Mouse (Mus musculus): ENCODE measurements around the gene Srrd. TPM values are rescaled to one million over a fixed set of nuclear protein-coding genes. Genes with fewer than 3 reads are reported as not detected.

Srrd gene
- polyA plus RNA-seq, 1 experiment from 2014 or later, result 34.0 TPM

- Histone ChIP-seq H3K27me3 (replicated peaks) (no peaks in the 10 kb centered on the region), H3K9me3 (no peaks in the 10 kb centered on the region), H3K27ac (no peak within 1 kb of the TSS), H3K9ac (no peak within 1 kb of the TSS), H3K4me3 (replicated peaks) (no peak within 1 kb of the TSS), H3K4me1 (no peaks in the 10 kb centered on the region), H3K4me2 (no peak within 1 kb of the TSS), H3K36me3 (no peaks in the 10 kb centered on the region)
- ATAC-seq (ENCODE audit: insufficient read depth, low FRiP score, low read depth), result 0 out of 2 replicates have a peak, but pooled peaks have one; percentile 30
- WGBS, result 60% methylated on average over 13 of the region's 13 CpGs
Observed at GRCm38 (mm10) chr5:112355910-112356309, 13.1 kb upstream of the Srrd start, which contains the start of gene Gm6583. Gene Gm6583, minus strand, starts transcription at chr5:112356033.

GRCm38 (mm10) chr5:112355493-112355892 is 12.7 kb upstream of the Srrd start:
- Histone ChIP-seq H3K4me1 (no peaks in the 10 kb centered on the region), H3K4me3 (replicated peaks) (no peak overlapping the region), H3K9ac (no peak overlapping the region), H3K9me3 (no peaks in the 10 kb centered on the region), H3K27ac (no peak overlapping the region), H3K36me3 (peaks cover under 1% of the 10 kb centered on the region; the same call in 1 of the 2 replicates), H3K4me2 (no peak overlapping the region), H3K27me3 (replicated peaks) (no peaks in the 10 kb centered on the region)
- ATAC-seq (ENCODE audit: insufficient read depth, low FRiP score, low read depth), result no peak
- 80% methylated on average over 6 of the region's 6 CpGs for WGBS

GRCm38 (mm10) chr5:112349169-112349568 is 6.3 kb upstream of the Srrd start:
- Histone ChIP-seq H3K4me1 (peaks cover 9% of the 10 kb centered on the region; the same call in 1 of the 2 replicates), H3K36me3 (peaks cover 10% of the 10 kb centered on the region), H3K27me3 (replicated peaks) (no peaks in the 10 kb centered on the region), H3K9me3 (no peaks in the 10 kb centered on the region), H3K9ac (no peak overlapping the region), H3K27ac (no peak overlapping the region), H3K4me2 (no peak overlapping the region), H3K4me3 (replicated peaks) (no peak overlapping the region)
- no peak for ATAC-seq (ENCODE audit: insufficient read depth, low FRiP score, low read depth)
- WGBS, result 87% methylated on average over 8 of the region's 8 CpGs

GRCm38 (mm10) chr5:112346211-112346965 is 3.5 kb upstream of the Srrd start:
- Histone ChIP-seq H3K4me3 (replicated peaks) (no peak overlapping the region), H3K4me1 (peaks cover 24% of the 10 kb centered on the region), H3K4me2 (no peak overlapping the region), H3K9ac (no peak overlapping the region), H3K27ac (no peak overlapping the region), H3K36me3 (peaks cover 10% of the 10 kb centered on the region), H3K9me3 (no peaks in the 10 kb centered on the region), H3K27me3 (replicated peaks) (no peaks in the 10 kb centered on the region)
- ATAC-seq (ENCODE audit: insufficient read depth, low FRiP score, low read depth), result no peak
- WGBS, result 83% methylated on average over 16 of the region's 16 CpGs

- Histone ChIP-seq H3K4me1 (peaks cover 24% of the 10 kb centered on the region), H3K4me2 (peak overlapping the region; percentile 87; the same call in 1 of the 2 replicates), H3K9ac (no peak overlapping the region), H3K9me3 (no peaks in the 10 kb centered on the region), H3K4me3 (replicated peaks) (no peak overlapping the region), H3K27ac (peak overlapping the region; percentile 1; the same call in 1 of the 2 replicates), H3K36me3 (peaks cover 8% of the 10 kb centered on the region; the same call in 1 of the 2 replicates), H3K27me3 (replicated peaks) (no peaks in the 10 kb centered on the region)
- 73% methylated on average over 6 of the region's 6 CpGs for WGBS
- peak; percentile 63; the same call in 1 of the 2 replicates for ATAC-seq (ENCODE audit: insufficient read depth, low FRiP score, low read depth)
Observed at GRCm38 (mm10) chr5:112344092-112344960, 1.5 kb upstream of the Srrd start.

- peak overlapping the region; percentile 96 for H3K4me3 ChIP-seq (replicated peaks)
- no peaks in the 10 kb centered on the region for H3K27me3 ChIP-seq (replicated peaks)
- H3K9me3 ChIP-seq, result no peaks in the 10 kb centered on the region
- H3K4me2 ChIP-seq, result peak overlapping the region; percentile 87
- H3K36me3 ChIP-seq, result peaks cover 11% of the 10 kb centered on the region
- H3K27ac ChIP-seq, result peak overlapping the region; percentile 66
- under 1% methylated on average over 24 of the region's 24 CpGs for WGBS
- ATAC-seq (ENCODE audit: insufficient read depth, low FRiP score, low read depth), result peak; percentile 54
- peak overlapping the region; percentile 82 for H3K9ac ChIP-seq
- H3K4me1 ChIP-seq, result peaks cover 24% of the 10 kb centered on the region
Observed at GRCm38 (mm10) chr5:112343205-112343595, 360 bp upstream of the Srrd start.

- Histone ChIP-seq H3K27ac (no peak overlapping the region), H3K4me1 (peaks cover 15% of the 10 kb centered on the region; the same call in 1 of the 2 replicates), H3K4me2 (no peak overlapping the region), H3K27me3 (replicated peaks) (no peaks in the 10 kb centered on the region), H3K36me3 (peaks cover 50% of the 10 kb centered on the region), H3K4me3 (replicated peaks) (no peak overlapping the region), H3K9ac (no peak overlapping the region), H3K9me3 (no peaks in the 10 kb centered on the region)
- 64% methylated on average over 7 of the region's 7 CpGs for WGBS
- no peak for ATAC-seq (ENCODE audit: insufficient read depth, low FRiP score, low read depth)
Observed at GRCm38 (mm10) chr5:112339215-112339614, 3.6 kb downstream of the Srrd start.

- Histone ChIP-seq H3K4me1 (peaks cover 1% of the 10 kb centered on the region; the same call in 1 of the 2 replicates), H3K36me3 (peaks cover 68% of the 10 kb centered on the region), H3K27ac (no peak overlapping the region), H3K4me3 (replicated peaks) (no peak overlapping the region), H3K4me2 (no peak overlapping the region), H3K9me3 (no peaks in the 10 kb centered on the region), H3K27me3 (replicated peaks) (no peaks in the 10 kb centered on the region), H3K9ac (no peak overlapping the region)
- no peak for ATAC-seq (ENCODE audit: insufficient read depth, low FRiP score, low read depth)
- 93% methylated on average over 22 of the region's 22 CpGs for WGBS
Observed at GRCm38 (mm10) chr5:112337004-112337403, 5.8 kb downstream of the Srrd start.

GRCm38 (mm10) chr5:112335473-112335872 is 7.4 kb downstream of the Srrd start:
- peak; percentile 6; the same call in 1 of the 2 replicates for ATAC-seq (ENCODE audit: insufficient read depth, low FRiP score, low read depth)
- no peak overlapping the region for H3K4me3 ChIP-seq (replicated peaks)
- H3K4me2 ChIP-seq, result no peak overlapping the region
- H3K27me3 ChIP-seq (replicated peaks), result no peaks in the 10 kb centered on the region
- H3K9ac ChIP-seq, result no peak overlapping the region
- 19% methylated on average over 2 of the region's 2 CpGs for WGBS
- no peaks in the 10 kb centered on the region for H3K4me1 ChIP-seq
- H3K9me3 ChIP-seq, result no peaks in the 10 kb centered on the region
- H3K36me3 ChIP-seq, result peaks cover 80% of the 10 kb centered on the region
- H3K27ac ChIP-seq, result no peak overlapping the region

GRCm38 (mm10) chr5:112329805-112330564 is 12.9 kb downstream of the Srrd start:
- no peak for ATAC-seq (ENCODE audit: insufficient read depth, low FRiP score, low read depth)
- 91% methylated on average over 14 of the region's 14 CpGs for WGBS
- H3K27me3 ChIP-seq (replicated peaks), result no peaks in the 10 kb centered on the region

GRCm38 (mm10) chr5:112327854-112328253 is 15.0 kb downstream of the Srrd start:
- H3K27me3 ChIP-seq (replicated peaks), result no peaks in the 10 kb centered on the region
- no peak overlapping the region for H3K27ac ChIP-seq
- peaks cover 39% of the 10 kb centered on the region for H3K36me3 ChIP-seq
- H3K4me3 ChIP-seq (replicated peaks), result no peak overlapping the region
- 92% methylated on average over 15 of the region's 15 CpGs for WGBS
- H3K9ac ChIP-seq, result no peak overlapping the region
- H3K4me1 ChIP-seq, result peaks cover 12% of the 10 kb centered on the region
- ATAC-seq (ENCODE audit: insufficient read depth, low FRiP score, low read depth), result no peak
- no peaks in the 10 kb centered on the region for H3K9me3 ChIP-seq
- H3K4me2 ChIP-seq, result no peak overlapping the region

More at GRCm38 (mm10) chr5:112329805-112330564, 12.9 kb downstream of the Srrd start:
- H3K27ac ChIP-seq, result no peak overlapping the region
- H3K9me3 ChIP-seq, result no peaks in the 10 kb centered on the region
- H3K4me3 ChIP-seq (replicated peaks), result no peak overlapping the region
- no peak overlapping the region for H3K4me2 ChIP-seq
- peaks cover 12% of the 10 kb centered on the region for H3K4me1 ChIP-seq
- H3K36me3 ChIP-seq, result peaks cover 58% of the 10 kb centered on the region
- H3K9ac ChIP-seq, result no peak overlapping the region

Measured in stomach, embryonic 15.5 days (tissue).